Mouse (Mus musculus) intestine, postnatal 0 days (tissue): Measurements from ENCODE around the gene Adgrl2. TPM values are rescaled to one million over a fixed set of nuclear protein-coding genes. Genes with fewer than 3 reads are reported as not detected.

Experiments
- ATAC-seq: fragments of 200-750 bp; cut with Nextera tagmentation; 2 replicates; pipeline ENCODE4 v1.8.0; 2017; ENCODE audit warnings: mild to moderate bottlenecking, moderate TSS enrichment, moderate library complexity
- H3K27ac ChIP-seq: fragments of 300-500 bp; sonication (generic); 2 replicates; pipeline ENCODE4 v1.5.1; 2014; ENCODE audit warnings: mild to moderate bottlenecking, low read depth, low read length, moderate library complexity
- H3K27me3 ChIP-seq: fragments of 300-500 bp; sonication (generic); replicated peaks from 2 replicates; pipeline ENCODE4 v1.6.1; 2014; ENCODE audit warnings: low read length, mixed read lengths; ENCODE audit not compliant: control insufficient read depth, insufficient read depth
- H3K36me3 ChIP-seq: fragments of 300-500 bp; sonication (generic); 2 replicates; pipeline ENCODE4 v1.6.1; 2014; ENCODE audit warnings: mild to moderate bottlenecking, moderate library complexity; ENCODE audit not compliant: control insufficient read depth, insufficient read depth
- H3K4me1 ChIP-seq: fragments of 300-500 bp; sonication (generic); replicated peaks from 2 replicates; pipeline ENCODE4 v1.6.1; 2014; ENCODE audit warnings: antibody characterized with exemption, low read length, mixed read lengths; ENCODE audit not compliant: control insufficient read depth, insufficient read depth
- H3K4me2 ChIP-seq: fragments of 300-500 bp; sonication (generic); replicated peaks from 2 replicates; pipeline ENCODE4 v1.6.1; 2014; ENCODE audit warnings: low read depth, mild to moderate bottlenecking, moderate library complexity
- H3K4me3 ChIP-seq: fragments of 300-500 bp; sonication (generic); 2 replicates; pipeline ENCODE4 v1.5.1; 2014; ENCODE audit warnings: low read depth, low read length
- H3K9ac ChIP-seq: fragments of 300-500 bp; sonication (generic); 2 replicates; pipeline ENCODE4 v1.6.1; 2014; ENCODE audit warnings: mild to moderate bottlenecking, low read depth, low read length
- H3K9me3 ChIP-seq: fragments of 300-500 bp; sonication (generic); 2 replicates; pipeline ENCODE4 v1.6.1; 2016; ENCODE audit warnings: mixed run types; ENCODE audit not compliant: control insufficient read depth
- CTCF ChIP-seq: sonication (generic); IDR thresholded peaks from 2 replicates; pipeline ENCODE4 v1.5.1; 2016; ENCODE audit warnings: low read depth, mild to moderate bottlenecking, control low read depth, antibody characterized with exemption, moderate library complexity
- WGBS: fragments of 180-500 bp; shearing (Covaris S2); extraction: QIAGEN DNeasy Blood & Tissue Kit; methylation state at CpG from one replicate; pipeline ENCODE4 v1.1.7; 2014; 5-methylcytosine and 5-hydroxymethylcytosine counted together
- polyA plus RNA-seq: library from polyadenylated mRNA; unstranded; fragments of >200 nt; fragmentation: Nextera tagmentation; extraction: Ambion mirVana; gene quantifications from 2 replicates; pipeline ENCODE4 v1.2.1, GENCODE M21; 2015

Adgrl2 gene
- polyA plus RNA-seq, 1 experiment from 2014 or later: 20.4 TPM

GRCm38 (mm10) chr3:148899416-148899815 lies 90.9 kb downstream of the Adgrl2 start:
- peaks cover 4% of the 10 kb centered on the region; the same call in 1 of the 2 replicates for H3K4me1 ChIP-seq
- TF ChIP-seq CTCF: no peak
- H3K9ac ChIP-seq: no peak overlapping the region
- no peak overlapping the region for H3K4me3 ChIP-seq
- no peaks in the 10 kb centered on the region for H3K36me3 ChIP-seq
- peak; percentile 83 for ATAC-seq
- H3K4me2 ChIP-seq: peak overlapping the region; percentile 28
- no peaks in the 10 kb centered on the region for H3K9me3 ChIP-seq
- peak overlapping the region; percentile 29 for H3K27ac ChIP-seq
- WGBS: 31% methylated on average over 6 of the region's 6 CpGs
- H3K27me3 ChIP-seq: no peaks in the 10 kb centered on the region

GRCm38 (mm10) chr3:148898535-148899250 lies 91.7 kb downstream of the Adgrl2 start:
- H3K9me3 ChIP-seq: no peaks in the 10 kb centered on the region
- no peak for TF ChIP-seq CTCF
- 36% methylated on average over 8 of the region's 8 CpGs for WGBS
- no peaks in the 10 kb centered on the region for H3K36me3 ChIP-seq
- H3K27ac ChIP-seq: peak overlapping the region; percentile 74
- H3K9ac ChIP-seq: no peak overlapping the region
- H3K4me2 ChIP-seq: peak overlapping the region; percentile 28
- no peak overlapping the region for H3K4me3 ChIP-seq
- ATAC-seq: peak; percentile 79
- peaks cover 4% of the 10 kb centered on the region; the same call in 1 of the 2 replicates for H3K4me1 ChIP-seq
- H3K27me3 ChIP-seq: no peaks in the 10 kb centered on the region

GRCm38 (mm10) chr3:148896281-148896680 lies 94.1 kb downstream of the Adgrl2 start:
- ATAC-seq: no peak
- WGBS: 58% methylated on average over 10 of the region's 10 CpGs
- H3K4me2 ChIP-seq: no peak overlapping the region

GRCm38 (mm10) chr3:148895396-148896109 lies 94.8 kb downstream of the Adgrl2 start:
- no peaks in the 10 kb centered on the region for H3K27me3 ChIP-seq
- H3K27ac ChIP-seq: no peak overlapping the region
- H3K4me2 ChIP-seq: no peak overlapping the region
- H3K9me3 ChIP-seq: no peaks in the 10 kb centered on the region
- ATAC-seq: no peak
- peaks cover 4% of the 10 kb centered on the region; the same call in 1 of the 2 replicates for H3K4me1 ChIP-seq
- no peaks in the 10 kb centered on the region for H3K36me3 ChIP-seq
- H3K9ac ChIP-seq: no peak overlapping the region
- WGBS: 77% methylated on average over 13 of the region's 13 CpGs
- H3K4me3 ChIP-seq: no peak overlapping the region
- no peak for TF ChIP-seq CTCF

More at GRCm38 (mm10) chr3:148896281-148896680, 94.1 kb downstream of the Adgrl2 start:
- no peak overlapping the region for H3K4me3 ChIP-seq
- no peaks in the 10 kb centered on the region for H3K9me3 ChIP-seq
- no peaks in the 10 kb centered on the region for H3K27me3 ChIP-seq
- H3K27ac ChIP-seq: no peak overlapping the region
- H3K4me1 ChIP-seq: peaks cover 4% of the 10 kb centered on the region; the same call in 1 of the 2 replicates
- no peak overlapping the region for H3K9ac ChIP-seq
- H3K36me3 ChIP-seq: no peaks in the 10 kb centered on the region
- no peak for TF ChIP-seq CTCF

- Histone ChIP-seq H3K4me3 (no peak overlapping the region), H3K4me2 (no peak overlapping the region), H3K27me3 (no peaks in the 10 kb centered on the region), H3K9ac (no peak overlapping the region), H3K27ac (no peak overlapping the region), H3K9me3 (no peaks in the 10 kb centered on the region), H3K36me3 (no peaks in the 10 kb centered on the region), H3K4me1 (peaks cover 4% of the 10 kb centered on the region; the same call in 1 of the 2 replicates)
- 81% methylated on average over 8 of the region's 8 CpGs for WGBS
- 0 out of 2 replicates have a peak, but pooled peaks have one; percentile 5 for TF ChIP-seq CTCF
- ATAC-seq: no peak
Observed at GRCm38 (mm10) chr3:148894867-148895266, 95.5 kb downstream of the Adgrl2 start.

GRCm38 (mm10) chr3:148887902-148888301 lies 102.5 kb downstream of the Adgrl2 start:
- Histone ChIP-seq H3K27me3 (no peaks in the 10 kb centered on the region), H3K4me1 (0 out of 2 replicates have a peak, but pooled peaks cover 2% of the 10 kb centered on the region)

More at GRCm38 (mm10) chr3:148887902-148888301, 102.5 kb downstream of the Adgrl2 start:
- Histone ChIP-seq H3K9ac (no peak overlapping the region), H3K9me3 (no peaks in the 10 kb centered on the region), H3K36me3 (peaks cover 4% of the 10 kb centered on the region; the same call in 1 of the 2 replicates), H3K27ac (no peak overlapping the region), H3K4me3 (no peak overlapping the region), H3K4me2 (no peak overlapping the region)
- ATAC-seq: no peak
- no peak for TF ChIP-seq CTCF
- 84% methylated on average over 5 of the region's 5 CpGs for WGBS
